Mouse (Mus musculus) neural tube, embryonic 12.5 days (tissue): ENCODE results near the gene Cldn5. TPM values are rescaled to one million over a fixed set of nuclear protein-coding genes. Genes with fewer than 3 reads are reported as not detected.

Source experiments
- polyA plus RNA-seq: library from polyadenylated mRNA; unstranded; fragments of >200 nt; fragmentation: Nextera tagmentation; extraction: Ambion mirVana; gene quantifications from 2 replicates; pipeline ENCODE4 v1.2.1, GENCODE M21; 2016

The Cldn5 gene
- polyA plus RNA-seq, 1 experiment from 2014 or later: 54.4 TPM

Other genes with a start within 250 kb of the Cldn5 start
- gene Tbx1, start 186.2 kb upstream of the Cldn5 start, polyA plus RNA-seq: 5.5 and 7.2 TPM in 2 replicates
- 12.0 and 12.7 TPM in 2 replicates for gene Gp1bb, start 154.4 kb upstream of the Cldn5 start, polyA plus RNA-seq
- gene Gm49601, start 150.4 kb upstream of the Cldn5 start, polyA plus RNA-seq: 11.8 and 12.1 TPM in 2 replicates
- gene Sept5, start 146.9 kb upstream of the Cldn5 start, polyA plus RNA-seq: 117 and 125 TPM in 2 replicates
- gene Ufd1, start 34.9 kb downstream of the Cldn5 start, polyA plus RNA-seq: 107 and 111 TPM in 2 replicates
- gene Cdc45, start 35.1 kb downstream of the Cldn5 start, polyA plus RNA-seq: 29.8 and 31.4 TPM in 2 replicates
- gene 2510002D24Rik, start 59.7 kb downstream of the Cldn5 start, polyA plus RNA-seq: 25.5 and 27.0 TPM in 2 replicates
- gene Gm28539, start 59.7 kb downstream of the Cldn5 start, polyA plus RNA-seq: 0.23 TPM in 1 of 2 replicates, not detected in the other
- gene Mrpl40, start 100.0 kb downstream of the Cldn5 start, polyA plus RNA-seq: 85.8 and 90.4 TPM in 2 replicates
- 23.7 and 24.6 TPM in 2 replicates for gene Hira, start 100.2 kb downstream of the Cldn5 start, polyA plus RNA-seq